Comparison of ENCODE assay signal across 11 mouse cellular contexts in genomic region chr6:144498177-144498576, GRCm38 (mm10).
DNase-seq lines count a peak whose midpoint lies in the region; ATAC-seq and TF ChIP-seq lines count a peak whose summit lies in the region.
"Had no signal": no experiment of that assay in that cellular context is flagged by ENCODE, and none has a peak within 500 bp of the region (broad histone marks: within the 10 kb centered on the region; RNA-seq: fewer than 3 reads in every experiment).

No protein-coding gene starts in this region.

- no peak overlapping the region for H3K9ac ChIP-seq in kidney, postnatal 0 days (ENCODE audit: low read depth, low read length)
- no peak overlapping the region for H3K9ac ChIP-seq in kidney, embryonic 16.5 days (replicated peaks; ENCODE audit: low read length)
- no peak overlapping the region for H3K9ac ChIP-seq in ES-Bruce4 (ENCODE audit: low read depth, poor library complexity, severe bottlenecking)
- H3K9ac ChIP-seq: embryonic facial prominence, embryonic 15.5 days had no signal

- no peaks in the 10 kb centered on the region for H3K36me3 ChIP-seq in kidney, postnatal 0 days (ENCODE audit: insufficient read depth, low read length)
- no peaks in the 10 kb centered on the region for H3K36me3 ChIP-seq in kidney, embryonic 16.5 days (ENCODE audit: insufficient read depth, low read length)
- H3K36me3 ChIP-seq in ES-Bruce4 (ENCODE audit: control insufficient read depth, insufficient read depth, low read length, poor library complexity, severe bottlenecking), result no peaks in the 10 kb centered on the region
- H3K36me3 ChIP-seq: embryonic facial prominence, embryonic 15.5 days had no signal

- no peaks in the 10 kb centered on the region for H3K9me3 ChIP-seq in kidney, postnatal 0 days (replicated peaks; ENCODE audit: low read length)
- H3K9me3 ChIP-seq in kidney, embryonic 16.5 days (ENCODE audit: low read length), result peaks cover 4% of the 10 kb centered on the region; the same call in 1 of the 2 replicates
- no peaks in the 10 kb centered on the region for H3K9me3 ChIP-seq in ES-Bruce4 (replicated peaks; ENCODE audit: control insufficient read depth, insufficient read depth, low read length, poor library complexity, severe bottlenecking)
- H3K9me3 ChIP-seq: embryonic facial prominence, embryonic 15.5 days had no signal

- no peak for DNase-seq in kidney, postnatal 0 days (ENCODE audit: low spot score)
- peak; percentile 26 for DNase-seq in 3T3-L1 (ENCODE audit: low read depth, low spot score)
- no peak for DNase-seq in spleen, adult 12 weeks (ENCODE audit: low spot score)
- DNase-seq in c-Kit-positive CD71-positive TER-119-positive erythroid progenitor cells, embryonic 14.5 days (ENCODE audit: low spot score), result no peak
- DNase-seq: cerebellum, postnatal 25 days; kidney, adult 11 months; midbrain, embryonic 14.5 days had no signal

- no peak overlapping the region for H3K4me3 ChIP-seq in kidney, postnatal 0 days (replicated peaks; ENCODE audit: low read depth, low read length)
- no peak overlapping the region for H3K4me3 ChIP-seq in kidney, embryonic 16.5 days (ENCODE audit: low read length)
- no peak overlapping the region for H3K4me3 ChIP-seq in ES-Bruce4 (ENCODE audit: low read depth, low read length)
- H3K4me3 ChIP-seq: embryonic facial prominence, embryonic 15.5 days had no signal

- no peak for TF ChIP-seq POLR2A in ES-Bruce4 (IDR thresholded peaks at IDR 0.05; ENCODE audit: insufficient read depth, low read length)

- H3K27me3 ChIP-seq in kidney, postnatal 0 days (ENCODE audit: insufficient read depth, low read length), result no peaks in the 10 kb centered on the region
- no peaks in the 10 kb centered on the region for H3K27me3 ChIP-seq in kidney, embryonic 16.5 days (ENCODE audit: insufficient read depth, low read length)
- H3K27me3 ChIP-seq in ES-Bruce4 (ENCODE audit: control insufficient read depth, insufficient read depth, low read length, poor library complexity, severe bottlenecking), result no peaks in the 10 kb centered on the region
- H3K27me3 ChIP-seq: embryonic facial prominence, embryonic 15.5 days had no signal

- 94% methylated on average over 5 of the region's 5 CpGs for WGBS in kidney, postnatal 0 days
- WGBS in kidney, embryonic 16.5 days, result 92% methylated on average over 5 of the region's 5 CpGs

- peak; percentile 46 for TF ChIP-seq CTCF in kidney, postnatal 0 days (IDR thresholded peaks at IDR 0.05; ENCODE audit: low read depth)
- TF ChIP-seq CTCF in ES-Bruce4 (IDR thresholded peaks at IDR 0.05; ENCODE audit: low read depth, low read length), result peak; percentile 48

- no peak overlapping the region for H3K27ac ChIP-seq in kidney, postnatal 0 days
- H3K27ac ChIP-seq in kidney, embryonic 16.5 days (ENCODE audit: low read length), result no peak overlapping the region
- no peak overlapping the region for H3K27ac ChIP-seq in ES-Bruce4 (ENCODE audit: insufficient read depth, low read length)
- H3K27ac ChIP-seq: embryonic facial prominence, embryonic 15.5 days had no signal

- H3K4me1 ChIP-seq in kidney, postnatal 0 days (replicated peaks; ENCODE audit: insufficient read depth, low read length), result no peaks in the 10 kb centered on the region
- H3K4me1 ChIP-seq in kidney, embryonic 16.5 days (ENCODE audit: insufficient read depth, low read length), result no peaks in the 10 kb centered on the region
- H3K4me1 ChIP-seq in ES-Bruce4 (ENCODE audit: control insufficient read depth, insufficient read depth, low read length), result no peaks in the 10 kb centered on the region
- H3K4me1 ChIP-seq: embryonic facial prominence, embryonic 15.5 days had no signal

- H3K4me2 ChIP-seq in kidney, postnatal 0 days (ENCODE audit: low read length), result no peak overlapping the region
- no peak overlapping the region for H3K4me2 ChIP-seq in kidney, embryonic 16.5 days (replicated peaks; ENCODE audit: low read depth, low read length)
- H3K4me2 ChIP-seq: embryonic facial prominence, embryonic 15.5 days had no signal

- TF ChIP-seq EP300 in ES-Bruce4 (IDR thresholded peaks at IDR 0.05; ENCODE audit: insufficient read depth, low read depth, low read length), result no peak

- ATAC-seq in kidney, postnatal 0 days (replicated peaks; ENCODE audit: low FRiP score, low read depth), result no peak
- ATAC-seq in kidney, embryonic 16.5 days (ENCODE audit: low FRiP score, low TSS enrichment), result no peak
- ATAC-seq in megakaryocyte progenitor cell, adult 5-6 weeks (replicated peaks; ENCODE audit: poor library complexity), result peak; percentile 48; the same call in 1 of the 2 replicates
